Mouse (Mus musculus) lung, postnatal 0 days (tissue): Measurements from ENCODE around the gene Tle4.

Source experiments
- CTCF ChIP-seq: IDR thresholded peaks from 2 replicates; pipeline ENCODE4 v1.5.1; 2016; ENCODE audit warnings: antibody characterized with exemption, mild to moderate bottlenecking
- EP300 ChIP-seq: IDR thresholded peaks from 2 replicates; pipeline ENCODE4 v1.6.1; 2016; ENCODE audit warnings: antibody characterized with exemption, mild to moderate bottlenecking, control low read depth

DNA sequence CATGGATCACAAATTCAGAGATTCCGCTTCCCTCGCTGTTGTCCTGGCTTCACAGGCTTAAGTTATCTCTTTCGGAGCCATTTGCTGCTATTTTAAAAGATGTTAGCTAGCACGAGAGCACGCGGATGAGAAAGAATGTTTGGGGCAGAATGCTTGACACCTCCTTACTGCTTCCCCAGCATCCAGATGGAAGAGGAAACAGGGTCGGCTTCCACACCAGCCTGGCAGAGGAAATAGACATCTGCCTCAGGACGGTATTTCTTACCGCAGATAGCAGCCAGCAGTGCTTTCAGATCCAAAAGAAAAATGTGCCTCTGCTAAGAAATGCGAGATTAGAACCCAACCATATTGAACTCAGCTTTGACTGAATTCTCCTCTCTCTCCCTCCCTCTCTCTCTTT is 191.2 kb downstream of the Tle4 start:
- TF ChIP-seq EP300 (no peak), CTCF (no peak)
